Mouse (Mus musculus) thymus, postnatal 36 days (tissue): ENCODE results near the gene Tmem206.

Experiments used
- DNase-seq, 2 experiments: peaks; one replicate each; pipeline ENCODE4 v3.0.0; 2022; ENCODE audit warnings: mixed read lengths in 2 of 2

Tmem206 gene

GRCm38 (mm10) chr1:191356936-191357335 lies 31.2 kb downstream of the Tmem206 start:
- no peak for DNase-seq

GRCm38 (mm10) chr1:191359478-191359877 lies 33.8 kb downstream of the Tmem206 start:
- DNase-seq = no peak

GRCm38 (mm10) chr1:191362412-191362811 lies 36.7 kb downstream of the Tmem206 start:
- no peak for DNase-seq

DNA sequence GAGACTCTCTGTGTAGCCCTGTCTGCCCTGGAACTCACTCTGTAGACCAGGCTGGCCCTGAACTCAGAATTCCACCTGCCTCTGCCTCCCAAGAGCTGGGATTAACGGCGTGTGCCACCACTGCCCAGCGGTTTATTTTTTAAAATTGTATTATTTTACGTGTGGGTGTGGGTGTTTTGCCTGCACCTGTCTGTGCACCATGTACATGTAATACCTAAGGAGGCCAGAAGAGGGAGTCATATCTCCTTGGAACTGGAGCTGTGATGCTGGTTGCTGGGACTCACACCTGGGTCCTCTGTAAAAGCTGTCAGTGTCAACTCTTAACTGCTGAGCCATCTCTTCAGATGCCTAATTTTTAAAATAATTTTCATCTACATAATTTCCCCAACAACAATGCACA lies 38.8 kb downstream of the Tmem206 start:
- peak; percentile 29 for DNase-seq

DNA sequence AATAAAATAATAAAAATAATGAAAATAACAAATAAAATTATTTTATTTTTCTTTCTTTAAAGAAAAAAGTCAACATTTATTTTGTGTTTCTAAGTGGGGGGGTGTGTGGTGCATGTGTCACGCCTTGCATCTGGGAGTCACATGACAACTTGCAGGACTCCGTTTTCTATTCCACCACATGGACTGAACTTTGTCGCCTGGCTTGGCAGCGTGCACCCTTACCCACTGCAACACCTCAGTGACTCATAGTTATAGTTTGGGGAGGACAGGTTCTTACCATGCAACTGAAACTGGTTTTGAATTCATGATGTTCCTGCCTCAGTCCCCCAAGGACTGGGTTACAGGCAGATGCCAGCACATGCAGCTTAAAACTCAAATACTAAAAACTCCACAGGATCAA lies 42.5 kb downstream of the Tmem206 start:
- no peak for DNase-seq

GRCm38 (mm10) chr1:191369140-191369539 lies 43.4 kb downstream of the Tmem206 start:
- no peak for DNase-seq

DNA sequence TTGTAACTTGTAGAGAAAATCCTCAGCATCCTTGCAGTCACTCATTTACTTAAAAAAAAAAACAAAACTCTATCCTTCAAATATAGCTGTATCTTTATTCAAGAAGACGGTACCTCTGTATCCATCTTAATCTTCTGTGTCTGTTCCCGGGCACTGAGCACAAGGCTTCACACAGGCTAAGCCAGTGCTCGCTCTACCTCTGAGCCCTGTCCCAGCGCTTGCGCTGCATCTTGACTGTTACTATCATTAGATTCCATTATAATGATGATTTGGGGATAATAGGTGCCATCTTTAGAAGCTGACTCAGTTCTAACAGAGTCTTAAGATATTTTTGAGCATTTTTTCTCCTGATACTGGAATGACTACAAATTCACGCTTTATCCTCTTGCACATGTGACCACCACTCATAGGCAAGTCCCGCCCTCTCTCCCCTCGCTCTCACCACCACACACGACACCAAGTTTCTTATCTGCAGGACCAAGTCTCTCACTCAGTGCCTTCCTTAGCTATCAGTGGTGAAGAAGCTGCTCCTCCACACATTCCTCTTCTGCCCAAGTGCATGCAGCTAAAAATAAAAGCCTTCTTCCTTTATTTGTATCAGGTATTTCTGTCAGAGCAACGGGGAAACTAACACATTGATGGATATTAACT lies 49.4 kb downstream of the Tmem206 start:
- DNase-seq = no peak

- no peak for DNase-seq
These were observed 49.9 kb downstream of the Tmem206 start for GRCm38 (mm10) chr1:191375644-191375998.

DNA sequence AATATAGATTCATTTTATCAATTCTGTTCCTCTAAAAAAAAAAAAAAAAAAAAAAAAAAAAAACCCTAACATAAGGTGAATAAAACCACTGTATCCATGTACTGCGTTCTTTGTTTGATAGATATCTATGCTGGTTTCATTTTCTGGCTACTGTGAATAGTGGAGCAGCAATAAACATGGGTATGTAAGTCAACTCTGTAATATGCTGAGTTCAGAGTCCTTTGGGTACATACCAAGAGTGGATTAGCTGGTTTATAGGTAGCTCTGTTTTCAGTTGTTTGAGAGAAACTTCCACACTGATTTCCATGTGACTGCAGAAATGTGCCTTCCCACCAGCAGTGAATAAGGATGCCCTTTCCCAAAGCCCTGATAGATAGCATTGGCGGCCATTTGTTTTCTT lies 52.4 kb downstream of the Tmem206 start:
- DNase-seq = no peak

DNA sequence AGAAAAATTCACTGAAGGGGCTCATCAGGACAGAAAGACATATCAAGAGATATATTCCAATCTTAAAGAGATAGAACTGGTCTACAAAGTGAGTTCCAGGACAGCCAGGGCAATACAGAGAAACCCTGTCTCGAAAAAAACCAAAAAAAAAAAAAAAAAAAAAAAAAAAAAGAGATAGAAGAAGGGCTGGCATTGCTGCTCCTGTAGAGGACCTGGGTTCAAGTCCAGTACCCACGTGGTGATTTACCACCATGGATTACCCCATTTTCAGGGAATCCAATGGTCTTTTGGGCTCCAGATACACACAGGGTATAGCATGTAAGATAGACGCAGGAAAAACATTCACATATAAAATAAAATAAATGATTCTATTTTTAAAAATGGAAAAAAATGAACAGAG lies 55.1 kb downstream of the Tmem206 start:
- no peak for DNase-seq

- DNase-seq = no peak
These were observed 56.4 kb downstream of the Tmem206 start for GRCm38 (mm10) chr1:191381955-191382736.

- no peak for DNase-seq
These were observed 59.2 kb downstream of the Tmem206 start for GRCm38 (mm10) chr1:191384786-191385430.

GRCm38 (mm10) chr1:191391311-191391710 lies 65.6 kb downstream of the Tmem206 start:
- peak; percentile 49 to 61 for DNase-seq

- no peak for DNase-seq
These were observed 67.8 kb downstream of the Tmem206 start for GRCm38 (mm10) chr1:191393536-191393935.

GRCm38 (mm10) chr1:191394126-191394525 lies 68.4 kb downstream of the Tmem206 start:
- DNase-seq = no peak

GRCm38 (mm10) chr1:191395200-191395599 lies 69.5 kb downstream of the Tmem206 start:
- DNase-seq = no peak

GRCm38 (mm10) chr1:191395871-191396433 lies 70.2 kb downstream of the Tmem206 start:
- peak; percentile 80 to 85 for DNase-seq

DNA sequence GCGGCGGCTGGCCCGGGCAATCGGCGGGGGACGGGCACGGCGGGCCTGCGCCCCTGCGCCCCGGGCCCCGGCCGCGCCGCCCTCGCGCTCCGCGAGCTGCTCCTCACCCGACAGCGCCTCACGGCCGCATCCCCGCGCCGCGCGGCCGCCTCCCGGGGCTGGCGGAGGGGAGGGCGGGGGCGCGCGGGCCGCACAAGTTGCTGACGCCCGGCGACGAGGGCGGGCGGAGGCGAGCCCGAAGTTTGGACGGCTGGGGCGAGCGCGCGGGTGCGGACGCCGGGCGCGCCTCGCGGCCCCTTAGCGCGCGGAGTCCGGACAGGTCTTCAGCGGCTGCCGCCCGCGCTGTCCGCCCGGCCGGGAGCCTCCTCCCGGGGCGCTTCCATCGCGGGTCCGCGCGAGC lies 70.7 kb downstream of the Tmem206 start:
- peak in 1 of 2 experiments; percentile 72 for DNase-seq

DNA sequence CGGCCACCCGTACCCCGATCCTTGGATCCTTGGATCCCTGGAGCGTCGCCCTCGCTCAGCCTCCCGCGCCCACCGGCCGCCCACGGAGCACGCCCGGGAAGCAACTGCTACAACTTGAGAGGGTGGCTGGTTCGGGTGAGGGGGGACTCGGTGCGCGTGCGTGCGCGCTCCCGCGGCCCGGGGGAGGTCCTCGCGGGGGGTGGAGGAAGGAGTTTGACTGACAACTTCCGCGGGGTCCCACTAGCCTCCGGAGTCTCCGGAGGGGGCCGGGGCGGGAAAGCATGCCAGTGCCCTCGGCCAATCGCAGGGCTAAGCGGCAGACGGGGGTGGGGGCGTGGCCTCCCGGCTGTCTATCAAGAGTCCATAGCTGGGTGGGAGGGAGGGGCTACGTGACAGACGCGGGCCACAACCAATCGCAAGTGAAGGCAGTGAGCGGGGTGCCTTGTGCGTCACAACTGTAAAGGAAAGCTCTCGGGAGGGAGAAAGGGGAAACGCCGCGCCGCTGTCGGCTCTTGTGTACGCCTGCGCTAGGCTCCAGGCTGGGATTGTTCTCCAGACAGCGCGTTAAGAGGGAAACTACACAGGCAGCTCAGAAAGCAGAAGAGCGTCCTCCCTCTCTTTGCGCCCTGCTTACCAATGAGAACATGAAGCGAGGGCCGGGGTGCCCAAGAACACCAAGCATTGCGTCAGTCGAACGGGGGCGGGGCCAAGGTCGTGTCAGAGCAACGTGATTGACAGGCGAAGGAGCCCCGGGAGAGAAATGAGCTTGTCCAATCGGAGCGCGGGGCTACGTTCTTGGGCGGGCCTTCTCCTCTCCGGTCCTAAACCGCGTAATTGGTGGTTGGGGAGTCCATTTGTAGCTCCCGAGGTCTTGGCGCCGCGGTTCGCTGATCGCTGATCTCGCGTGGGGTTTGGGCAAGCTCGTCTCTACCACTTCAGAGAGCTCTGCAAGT lies 71.5 kb downstream of the Tmem206 start:
- peak; percentile 100 for DNase-seq
